Mouse (Mus musculus) cortical plate, adult 2 months (tissue): ENCODE results near the gene Nap1l5.

Experiments
- CTCF ChIP-seq: fragments of 200-500 bp; IDR thresholded peaks from 2 replicates; pipeline ENCODE4 v1.5.1; 2011; ENCODE audit warnings: mild to moderate bottlenecking, control low read depth, low read length; ENCODE audit not compliant: insufficient read depth; ENCODE audit errors: extremely low read depth
- POLR2A ChIP-seq: fragments of 200-500 bp; IDR thresholded peaks from 2 replicates; pipeline ENCODE4 v1.6.1; 2011; ENCODE audit warnings: mild to moderate bottlenecking, low read length, control low read depth; ENCODE audit not compliant: insufficient read depth; ENCODE audit errors: extremely low read depth

- TF ChIP-seq POLR2A = no peak
- no peak for TF ChIP-seq CTCF
Measured at GRCm38 (mm10) chr6:58881363-58881762, 25.5 kb downstream of the Nap1l5 start.
